Mouse (Mus musculus) mature B cell (primary cell): Measurements from ENCODE around the gene Wdfy4.

Experiments used
- in situ Hi-C: fragments of 300-500 bp; cut with MboI; formaldehyde crosslinking; loops from 2 replicates; pipeline ENCODE4 v1.14.3; 2019

Gene Wdfy4

GRCm38 (mm10) chr14:32986659-32987058 lies 198.6 kb downstream of the Wdfy4 start:
- in situ Hi-C loops, result no loop called here

GRCm38 (mm10) chr14:32984176-32984738 lies 201.1 kb downstream of the Wdfy4 start:
- in situ Hi-C loops, result no loop called here

- in situ Hi-C loops, result no loop called here
Observed at GRCm38 (mm10) chr14:32970700-32971099, 214.6 kb downstream of the Wdfy4 start.

GRCm38 (mm10) chr14:32964742-32965141 lies 220.6 kb downstream of the Wdfy4 start:
- in situ Hi-C loops, result no loop called here

- in situ Hi-C loops, result no loop called here
Observed at GRCm38 (mm10) chr14:32960481-32960880, 224.8 kb downstream of the Wdfy4 start.

GRCm38 (mm10) chr14:32958671-32959070 lies 226.6 kb downstream of the Wdfy4 start:
- in situ Hi-C loops, result no loop called here

GRCm38 (mm10) chr14:32956486-32956885 lies 228.8 kb downstream of the Wdfy4 start:
- in situ Hi-C loops, result no loop called here

- in situ Hi-C loops, result no loop called here
Observed at GRCm38 (mm10) chr14:32950312-32951301, 234.7 kb downstream of the Wdfy4 start.

- in situ Hi-C loops, result no loop called here
Observed at GRCm38 (mm10) chr14:32947512-32947911, 237.8 kb downstream of the Wdfy4 start.

GRCm38 (mm10) chr14:32939217-32939616 lies 246.1 kb downstream of the Wdfy4 start:
- in situ Hi-C loops, result no loop called here

GRCm38 (mm10) chr14:32934064-32934463 lies 251.2 kb downstream of the Wdfy4 start:
- in situ Hi-C loops, result no loop called here

- in situ Hi-C loops, result no loop called here
Observed at GRCm38 (mm10) chr14:32932220-32932619, 253.1 kb downstream of the Wdfy4 start.

GRCm38 (mm10) chr14:32931709-32932108 lies 253.6 kb downstream of the Wdfy4 start:
- in situ Hi-C loops, result no loop called here

- in situ Hi-C loops, result no loop called here
Observed at GRCm38 (mm10) chr14:32923871-32924270, 261.4 kb downstream of the Wdfy4 start.

- in situ Hi-C loops, result no loop called here
Observed at GRCm38 (mm10) chr14:32917919-32918318, 267.4 kb downstream of the Wdfy4 start.

GRCm38 (mm10) chr14:32915360-32915759 lies 269.9 kb downstream of the Wdfy4 start:
- in situ Hi-C loops, result no loop called here

GRCm38 (mm10) chr14:32911187-32911586 lies 274.1 kb downstream of the Wdfy4 start:
- in situ Hi-C loops, result no loop called here
